Mouse (Mus musculus): Measurements from ENCODE around the gene Rnpepl1.

DNA sequence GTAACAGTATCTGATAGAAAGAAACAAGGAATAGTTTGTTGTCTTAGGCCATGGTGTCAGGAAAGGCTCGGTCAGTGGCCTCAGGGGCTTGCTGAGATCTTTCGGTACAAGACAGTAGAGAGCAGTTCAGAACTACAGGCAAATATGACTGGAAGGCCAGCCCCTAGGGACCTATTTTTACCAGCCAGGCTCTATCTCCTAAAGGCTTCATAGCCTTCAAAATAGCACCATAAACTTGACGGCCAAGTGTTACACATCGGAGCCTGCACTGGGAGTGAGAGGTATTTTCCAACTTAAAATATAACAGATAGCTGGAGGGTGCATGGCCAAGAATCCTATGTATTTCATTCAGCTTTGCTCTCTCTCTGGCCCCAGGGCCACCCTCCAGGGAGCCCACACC is 10.9 kb downstream of the Rnpepl1 start:
- no peak for TF ChIP-seq CTCF (IDR thresholded peaks at IDR 0.05; ENCODE audit: control insufficient read depth, insufficient read depth, low read length)
- no peak for TF ChIP-seq POLR2A (IDR thresholded peaks at IDR 0.05; ENCODE audit: borderline replicate concordance, control insufficient read depth, low read depth, low read length)

All from bone marrow, adult 2 months (tissue).